Mouse (Mus musculus): ENCODE data around the gene Hspa4l.

The Hspa4l gene

DNA sequence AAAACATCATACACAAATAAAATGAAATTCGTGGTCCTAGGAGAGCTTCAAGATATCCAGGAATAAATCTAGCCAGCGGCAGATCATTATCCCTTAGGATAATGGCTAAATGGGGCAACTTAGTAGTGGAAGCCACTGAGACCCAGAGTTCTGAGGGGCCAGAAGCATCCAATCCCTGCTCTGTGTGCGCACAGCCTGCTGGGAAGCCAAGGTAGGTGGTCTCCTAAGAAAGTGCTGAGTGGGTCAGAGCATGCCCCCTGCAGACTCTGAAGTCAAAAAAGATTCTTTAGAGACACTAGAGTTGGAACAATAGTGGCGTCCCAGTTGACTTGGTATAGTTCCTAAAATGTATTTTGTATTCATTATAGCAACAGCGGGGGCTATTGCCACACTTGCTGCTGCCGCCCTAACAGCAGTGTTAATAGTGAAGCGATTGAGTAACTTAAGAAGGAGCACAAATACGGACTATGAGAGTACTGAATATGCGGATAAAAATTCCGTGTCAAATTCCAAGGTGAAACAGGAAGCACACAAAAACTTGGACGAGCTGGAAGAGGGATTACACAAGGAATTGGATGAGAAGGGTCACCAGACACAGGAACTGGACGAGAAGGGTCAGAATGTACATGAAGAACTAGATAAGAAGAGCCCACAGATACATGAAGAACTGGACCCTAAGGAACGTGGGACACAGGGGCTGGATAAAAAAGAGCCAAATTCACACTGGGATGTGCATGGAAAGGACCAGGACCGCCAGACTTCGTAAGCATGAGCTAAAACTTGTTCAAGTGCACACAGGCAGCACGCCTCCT is at the start of gene Hspa4l:
TSS of gene Hspa4l (plus strand) at position 472 of the 812 bp plus-strand sequence.
- no peak for DNase-seq (ENCODE audit: low spot score in 2 of 2)

GRCm38 (mm10) chr3:40695162-40695561 is 49.1 kb upstream of the Hspa4l start:
- no peak for DNase-seq (ENCODE audit: low spot score in 2 of 2)

GRCm38 (mm10) chr3:40698834-40699233 is 45.5 kb upstream of the Hspa4l start:
- DNase-seq (ENCODE audit: low spot score in 2 of 2), result no peak

GRCm38 (mm10) chr3:40704816-40705430 is 39.4 kb upstream of the Hspa4l start:
- DNase-seq (ENCODE audit: low spot score in 2 of 2), result no peak

DNA sequence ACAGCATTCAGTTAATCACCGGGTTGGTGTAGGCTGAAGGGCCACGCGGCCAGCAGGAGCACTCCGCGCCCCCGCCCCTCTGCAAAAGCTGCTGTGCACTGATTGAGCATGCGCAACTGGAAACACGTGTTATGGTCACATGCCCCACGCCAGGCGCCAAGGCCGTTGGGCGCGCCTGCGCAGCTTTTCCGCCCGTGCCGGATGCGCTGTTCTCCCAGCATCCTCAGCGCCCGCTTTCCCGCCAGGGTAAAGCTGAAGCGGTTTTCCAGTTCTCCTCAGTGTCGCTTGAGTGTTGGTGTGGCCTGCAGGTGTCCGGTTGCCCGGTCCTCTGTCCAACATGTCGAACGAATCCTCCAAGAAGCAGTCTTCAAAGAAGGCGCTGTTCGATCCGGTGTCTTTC is 35.6 kb upstream of the Hspa4l start, which contains the start of gene Slc25a31:
TSS of gene Slc25a31 (plus strand) at position 201 of the 400 bp plus-strand sequence.
- no peak for DNase-seq (ENCODE audit: low spot score in 2 of 2)

- DNase-seq (ENCODE audit: low spot score in 2 of 2), result no peak
These were observed 28.2 kb upstream of the Hspa4l start for GRCm38 (mm10) chr3:40716056-40716455.

DNA sequence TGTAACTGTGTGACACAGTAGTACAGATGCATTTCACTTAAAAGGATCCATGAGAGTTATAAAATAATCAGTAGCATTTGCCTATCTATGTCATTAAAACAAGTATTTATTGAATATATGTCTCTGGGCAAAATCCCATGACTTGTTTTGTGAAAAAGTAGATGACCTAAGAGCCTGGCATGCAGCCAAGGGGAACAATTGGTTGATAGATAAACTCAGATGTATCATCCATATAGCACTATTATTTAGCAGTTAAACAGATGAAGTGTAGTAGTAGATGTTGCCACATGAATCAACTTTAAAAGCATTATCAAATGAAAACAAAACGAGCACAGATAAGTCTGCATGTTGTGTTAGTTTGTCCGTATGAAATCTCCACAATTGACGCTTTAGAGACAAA is 25.3 kb upstream of the Hspa4l start:
- DNase-seq (ENCODE audit: low spot score in 2 of 2), result no peak

DNA sequence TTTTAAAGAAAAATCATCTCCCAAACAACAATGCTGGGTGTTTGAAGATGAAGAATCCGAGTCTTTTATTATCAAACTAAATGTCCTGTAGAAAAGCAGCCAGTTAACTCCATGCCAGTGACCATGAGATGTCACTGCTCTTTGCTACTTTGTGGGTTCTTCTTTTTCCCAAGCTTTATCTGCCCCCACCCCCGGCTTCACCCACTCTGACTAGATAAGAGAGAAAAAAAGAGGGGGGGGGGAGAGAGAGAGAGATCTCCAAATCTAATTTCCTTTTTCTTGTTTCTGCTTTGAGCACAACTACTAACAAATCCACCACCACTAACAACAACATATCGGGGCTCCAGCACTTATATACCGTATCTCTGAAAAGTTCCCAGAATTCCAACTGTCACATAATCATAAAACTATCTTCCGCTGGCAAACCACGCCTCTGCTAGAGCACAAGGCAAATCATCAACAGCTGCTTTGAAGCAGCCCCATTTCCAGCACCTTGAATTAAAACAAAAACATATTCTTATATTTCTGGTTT is 5.8 kb upstream of the Hspa4l start:
- DNase-seq (ENCODE audit: low spot score in 2 of 2), result no peak

DNA sequence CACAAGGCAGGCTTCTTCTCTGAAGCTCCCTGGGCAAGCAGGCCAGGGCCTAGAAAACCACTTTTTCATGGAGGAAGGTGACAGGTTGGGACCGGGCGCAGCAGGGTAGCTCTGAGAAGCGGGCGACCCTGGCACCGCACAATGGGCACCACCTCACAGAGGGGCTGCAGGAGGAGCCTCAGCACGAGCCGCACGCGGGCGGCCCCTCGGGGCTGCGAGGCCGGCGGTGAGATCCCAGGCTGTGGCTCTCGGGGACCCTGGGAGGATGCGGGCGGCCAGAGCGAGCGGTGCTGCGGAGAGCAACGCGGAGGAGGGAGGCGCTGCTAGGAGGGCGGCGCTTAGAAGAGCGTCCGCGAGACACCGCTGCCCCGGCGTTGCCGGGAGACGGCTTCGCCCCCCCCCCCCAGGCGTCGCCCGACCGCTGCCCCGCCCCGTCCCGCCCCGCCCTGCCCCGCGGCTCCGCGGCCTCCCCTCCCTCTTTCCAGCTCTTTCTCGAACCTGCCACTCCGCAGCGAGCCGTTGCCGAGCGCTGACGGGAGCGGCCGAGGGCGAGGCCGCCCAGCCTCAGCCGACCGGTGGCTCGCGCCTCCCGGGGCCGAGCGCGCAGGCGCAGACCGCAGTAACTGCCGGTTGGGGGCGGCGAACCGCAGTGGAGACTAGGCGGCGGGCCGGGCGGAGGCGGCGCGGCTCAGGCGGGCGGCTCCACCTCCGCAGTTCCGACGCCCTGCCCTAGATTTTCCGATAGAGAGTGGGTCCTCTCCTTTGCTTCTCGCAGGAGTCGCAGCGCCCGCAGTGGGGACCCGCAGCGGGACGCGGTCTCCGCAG is 753 bp downstream of the Hspa4l start:
- DNase-seq (ENCODE audit: low spot score in 2 of 2), result peak; percentile 88 to 93

GRCm38 (mm10) chr3:40745661-40746547 is 1.6 kb downstream of the Hspa4l start:
- peak in 1 of 2 experiments; percentile 35 for DNase-seq (ENCODE audit: low spot score in 2 of 2)

DNA sequence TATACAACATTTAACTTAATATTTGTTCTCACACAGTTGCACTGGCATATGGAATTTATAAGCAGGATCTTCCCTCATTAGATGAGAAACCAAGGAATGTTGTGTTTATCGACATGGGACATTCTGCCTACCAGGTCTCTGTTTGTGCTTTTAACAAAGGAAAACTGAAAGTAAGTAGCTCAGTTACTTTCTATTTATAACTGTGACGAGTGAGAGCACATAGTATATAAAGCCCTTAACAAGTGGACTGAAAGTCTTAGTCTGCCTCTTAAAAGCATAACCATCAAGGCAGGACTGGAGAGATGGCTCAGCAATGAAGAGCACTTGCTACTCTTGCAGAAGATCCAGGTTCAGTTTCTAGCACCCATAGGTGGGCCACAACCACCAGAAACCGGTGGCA is 16.5 kb downstream of the Hspa4l start:
- no peak for DNase-seq (ENCODE audit: low spot score in 2 of 2)

DNA sequence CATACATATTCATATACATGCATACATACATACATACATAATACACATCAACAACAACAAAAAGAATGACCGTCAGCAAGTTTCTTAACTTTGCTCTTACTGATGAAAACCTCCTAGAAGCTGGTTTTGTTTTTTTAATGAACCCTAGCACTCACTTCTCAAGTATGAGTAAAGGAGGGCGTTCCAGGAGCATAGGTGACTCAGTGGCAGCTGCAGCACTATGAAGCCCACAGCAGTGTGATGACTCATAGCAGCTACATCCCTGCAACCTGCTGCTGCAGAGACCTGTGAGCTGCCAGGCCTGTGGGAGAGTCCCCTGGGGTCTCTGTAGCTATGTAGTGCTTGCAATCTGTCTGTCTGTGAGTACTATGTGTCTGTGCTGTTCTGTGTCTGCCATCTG is 17.0 kb downstream of the Hspa4l start:
- DNase-seq (ENCODE audit: low spot score in 2 of 2), result no peak

GRCm38 (mm10) chr3:40793783-40794182 is 49.5 kb downstream of the Hspa4l start:
- no peak for DNase-seq (ENCODE audit: low spot score in 2 of 2)

DNA sequence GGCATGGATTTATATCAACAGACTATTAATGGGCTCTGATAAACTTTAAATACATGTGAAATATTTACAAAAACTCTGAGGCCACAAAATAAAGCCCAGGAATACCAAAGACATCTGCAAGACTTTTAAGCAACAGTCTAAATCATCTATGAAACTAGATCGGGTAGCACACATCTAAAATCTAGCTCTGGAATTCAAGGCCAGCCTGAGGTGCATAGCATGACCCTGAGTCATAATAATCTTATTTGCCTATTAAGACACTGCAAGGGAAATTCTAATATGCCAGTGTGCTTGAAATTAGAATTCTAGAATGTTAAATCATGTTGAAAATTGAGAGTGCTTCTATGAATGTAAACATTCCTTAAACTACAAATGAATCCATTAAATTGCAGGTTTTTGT is 53.8 kb downstream of the Hspa4l start:
- no peak for DNase-seq (ENCODE audit: low spot score in 2 of 2)

DNA sequence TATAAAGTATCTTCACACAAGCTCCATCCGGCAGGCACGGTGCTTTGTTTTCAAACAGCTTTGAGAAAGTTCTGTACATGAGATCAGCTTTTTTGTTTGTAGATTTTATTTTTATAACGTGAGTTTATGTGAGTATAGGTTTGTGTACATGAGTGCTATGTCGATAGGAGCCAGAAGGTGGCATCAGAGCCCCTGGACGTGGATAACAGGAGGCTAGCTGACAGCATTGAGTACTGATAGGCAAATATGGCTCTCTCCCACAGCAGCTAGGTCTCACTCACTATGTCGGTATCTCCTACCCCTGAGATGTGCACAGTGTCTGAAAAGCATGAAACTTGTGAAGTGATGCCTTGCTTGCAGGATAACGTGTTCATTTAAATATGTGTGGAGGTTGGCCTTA is 54.2 kb downstream of the Hspa4l start:
- DNase-seq (ENCODE audit: low spot score in 2 of 2), result peak in 1 of 2 experiments; percentile 41

DNA sequence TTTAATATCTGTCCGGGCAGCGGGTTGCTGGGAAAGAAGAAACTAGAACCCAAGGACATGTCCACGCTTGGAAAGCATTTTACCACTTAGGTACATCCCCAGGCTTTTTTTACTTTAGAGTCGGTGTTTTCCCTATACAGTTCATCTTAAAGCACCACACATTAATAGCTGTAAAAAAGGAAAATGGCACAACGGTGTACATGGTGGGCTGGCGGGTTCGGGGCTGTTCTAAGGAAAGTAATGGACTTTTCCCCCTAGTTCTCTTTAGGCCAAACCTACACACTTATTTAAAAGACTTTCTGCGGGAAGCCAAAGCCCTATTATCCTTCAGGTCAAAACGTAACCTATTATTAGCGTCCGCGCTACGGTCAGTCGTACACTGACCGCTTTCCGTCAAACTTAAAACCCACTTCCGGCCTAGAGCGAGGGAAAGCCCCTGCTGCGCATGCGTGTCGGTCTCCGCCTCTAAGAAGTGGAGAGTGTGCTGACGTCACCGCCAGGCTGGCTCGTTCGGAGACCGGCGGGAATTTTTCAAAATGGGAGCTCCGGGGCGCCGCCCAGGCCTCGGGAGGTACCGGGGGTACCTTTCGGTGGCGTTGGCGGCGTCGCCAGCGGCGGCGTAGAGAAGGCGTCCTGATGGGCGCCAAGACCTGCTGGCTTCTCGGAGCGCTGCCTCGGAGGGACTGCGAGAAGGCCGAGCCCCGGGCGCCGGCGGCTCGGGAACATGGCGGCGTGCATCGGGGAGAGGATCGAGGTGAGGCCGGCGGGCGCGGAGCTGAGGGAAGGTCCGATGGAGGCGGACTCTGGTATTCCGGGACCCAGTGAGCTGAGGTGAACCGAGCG is 55.5 kb downstream of the Hspa4l start, which contains the start of gene Plk4:
TSS of gene Plk4 (plus strand) at position 490 of the 843 bp plus-strand sequence.
- DNase-seq (ENCODE audit: low spot score in 2 of 2), result peak; percentile 90 to 95

GRCm38 (mm10) chr3:40800373-40800823 is 56.1 kb downstream of the Hspa4l start:
- peak in 1 of 2 experiments; percentile 40 for DNase-seq (ENCODE audit: low spot score in 2 of 2)

GRCm38 (mm10) chr3:40806871-40807270 is 62.6 kb downstream of the Hspa4l start:
- DNase-seq (ENCODE audit: low spot score in 2 of 2), result no peak

DNA sequence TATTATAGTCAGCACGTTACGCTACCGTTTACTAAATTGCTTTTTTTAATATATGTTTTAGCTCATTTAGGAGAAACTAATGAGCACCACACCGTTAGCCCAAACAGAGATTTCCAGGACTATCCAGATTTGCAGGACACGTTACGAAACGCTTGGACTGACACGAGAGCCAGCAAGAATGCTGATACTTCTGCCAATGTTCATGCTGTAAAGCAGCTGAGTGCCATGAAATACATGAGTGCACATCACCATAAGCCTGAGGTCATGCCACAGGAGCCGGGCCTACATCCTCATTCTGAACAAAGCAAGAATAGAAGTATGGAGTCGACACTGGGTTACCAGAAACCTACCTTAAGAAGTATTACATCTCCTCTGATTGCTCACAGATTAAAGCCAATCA is 64.4 kb downstream of the Hspa4l start:
- no peak for DNase-seq (ENCODE audit: low spot score in 2 of 2)

- no peak for DNase-seq (ENCODE audit: low spot score in 2 of 2)
These were observed 65.6 kb downstream of the Hspa4l start for GRCm38 (mm10) chr3:40809894-40810293.
